Mouse (Mus musculus) gastrocnemius, postnatal 4 days (tissue): ENCODE measurements around the gene 1110032A03Rik. TPM values are rescaled to one million over a fixed set of nuclear protein-coding genes. Genes with fewer than 3 reads are reported as not detected.
A peak's percentile ranks its signal among the peaks of the same experiment; 100 is the strongest.

Source experiments
- DNase-seq, 2 experiments: peaks; one replicate each; pipeline ENCODE4 v3.0.0; 2021 to 2022; ENCODE audit warnings: low spot score in 2 of 2, mixed read lengths in 2 of 2
- total RNA-seq, 2 experiments: library from RNA; stranded (reverse); gene quantifications; 2 replicates each; pipeline ENCODE4 v1.2.3; 2021

1110032A03Rik gene
- total RNA-seq, 2 experiments from 2014 or later, result 15.9 to 16.9 TPM

DNA sequence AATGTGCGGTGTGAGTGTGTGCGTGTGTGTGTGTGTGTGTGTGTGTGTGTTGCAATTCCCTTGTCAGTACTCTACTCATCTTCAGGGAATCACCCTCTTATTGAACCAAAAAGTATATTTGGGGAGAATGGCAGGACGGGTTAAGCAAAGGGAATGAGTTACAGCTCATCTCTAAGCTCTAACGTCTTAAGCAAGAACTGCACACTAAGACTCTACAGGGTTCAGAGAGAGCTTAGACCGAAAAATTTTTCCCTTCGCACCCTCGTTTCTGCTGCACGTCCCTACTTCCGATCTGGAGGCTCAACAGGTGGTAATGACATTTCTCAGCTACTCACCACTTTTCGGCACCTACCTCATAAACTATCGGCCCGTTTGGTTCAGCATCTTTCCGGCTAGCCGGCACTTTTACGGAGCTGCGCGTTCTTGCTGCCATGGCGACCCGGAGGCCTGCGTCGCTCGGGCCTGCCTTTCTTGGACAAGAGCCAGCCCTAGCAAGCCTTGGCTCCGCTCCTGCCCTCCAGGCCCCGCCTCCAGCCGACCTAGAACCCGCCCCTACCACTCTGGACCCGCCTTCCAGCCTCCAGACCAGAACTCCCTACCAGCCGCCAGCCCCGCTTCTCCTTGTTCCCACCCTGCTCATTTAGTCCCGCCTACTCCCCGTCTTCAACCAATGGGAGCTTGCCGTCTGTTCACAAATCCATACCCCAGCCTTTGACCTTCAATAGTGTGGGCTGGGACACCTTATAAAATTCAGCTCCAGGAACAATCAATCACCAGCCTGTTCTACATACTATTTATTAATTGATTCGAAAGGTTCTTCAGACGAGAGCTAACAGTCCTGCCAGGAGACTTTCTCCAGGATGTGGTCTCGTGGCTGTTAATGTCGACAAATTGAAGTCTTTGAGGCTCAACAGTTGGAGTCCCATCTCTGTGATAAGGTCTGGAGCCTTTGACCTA is 36.1 kb downstream of the 1110032A03Rik start, which contains the start of gene Dixdc1:
Gene Dixdc1 (minus strand): TSS at position 604 of the 957 bp plus-strand sequence.
- peak; percentile 89 to 91 for DNase-seq

DNA sequence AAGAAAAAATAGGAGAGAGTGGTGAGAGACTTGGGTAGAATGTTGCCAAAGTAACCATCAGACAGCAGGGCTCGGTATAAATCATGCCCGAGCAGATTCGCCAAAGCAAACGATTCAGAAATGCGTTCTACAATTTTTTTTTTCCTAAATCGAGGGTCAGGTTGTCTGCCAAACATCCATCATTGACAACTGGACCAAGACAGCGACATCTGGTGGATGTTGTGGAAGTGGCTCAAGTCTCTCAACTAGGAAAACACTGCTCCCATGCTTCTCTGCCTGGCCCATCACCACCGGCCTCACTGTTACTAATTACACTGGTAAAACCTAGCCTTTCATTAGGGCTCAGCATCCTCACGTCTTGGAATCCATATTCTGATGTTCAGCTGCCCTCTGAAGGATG is 40.3 kb downstream of the 1110032A03Rik start:
- peak in 1 of 2 experiments; percentile 47 for DNase-seq

DNA sequence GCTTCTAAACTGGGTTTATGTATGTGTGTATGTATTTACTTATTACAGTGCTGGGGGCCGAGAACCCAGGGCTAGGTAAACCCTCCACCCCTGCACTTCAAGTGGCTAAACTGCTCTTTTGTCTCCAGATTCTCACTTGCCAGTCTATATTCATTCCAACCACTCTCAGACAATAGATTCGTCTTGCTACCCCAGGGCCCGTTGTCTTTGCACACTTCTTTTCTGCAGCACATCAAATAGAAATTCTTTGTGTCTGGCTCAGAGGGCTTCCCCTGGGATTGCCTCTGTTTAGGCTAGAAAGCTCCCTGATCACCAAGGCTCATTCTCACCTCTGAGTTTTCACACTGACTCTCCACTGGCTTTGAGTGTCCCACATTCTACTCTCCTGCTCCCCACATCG is 42.8 kb downstream of the 1110032A03Rik start:
- no peak for DNase-seq

DNA sequence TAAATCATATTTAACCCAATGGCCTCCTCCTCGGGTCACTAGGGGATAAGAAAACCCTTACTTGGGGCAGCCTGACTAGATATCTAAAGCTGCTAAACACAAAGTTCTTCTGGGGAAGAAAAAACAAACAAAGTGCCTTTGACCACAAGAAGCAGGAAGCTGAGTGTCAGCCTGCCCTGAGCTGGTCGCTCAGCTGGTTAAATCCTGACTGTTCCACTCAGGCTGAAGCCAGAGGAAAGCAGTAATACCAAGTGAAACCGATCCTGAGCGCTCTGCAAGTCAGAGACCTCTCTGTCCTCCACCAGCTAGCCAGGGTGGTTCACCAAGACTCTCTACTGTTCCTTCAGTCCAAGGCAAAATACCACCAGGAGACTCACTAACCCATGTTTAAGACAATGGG is 45.7 kb downstream of the 1110032A03Rik start:
- no peak for DNase-seq

DNA sequence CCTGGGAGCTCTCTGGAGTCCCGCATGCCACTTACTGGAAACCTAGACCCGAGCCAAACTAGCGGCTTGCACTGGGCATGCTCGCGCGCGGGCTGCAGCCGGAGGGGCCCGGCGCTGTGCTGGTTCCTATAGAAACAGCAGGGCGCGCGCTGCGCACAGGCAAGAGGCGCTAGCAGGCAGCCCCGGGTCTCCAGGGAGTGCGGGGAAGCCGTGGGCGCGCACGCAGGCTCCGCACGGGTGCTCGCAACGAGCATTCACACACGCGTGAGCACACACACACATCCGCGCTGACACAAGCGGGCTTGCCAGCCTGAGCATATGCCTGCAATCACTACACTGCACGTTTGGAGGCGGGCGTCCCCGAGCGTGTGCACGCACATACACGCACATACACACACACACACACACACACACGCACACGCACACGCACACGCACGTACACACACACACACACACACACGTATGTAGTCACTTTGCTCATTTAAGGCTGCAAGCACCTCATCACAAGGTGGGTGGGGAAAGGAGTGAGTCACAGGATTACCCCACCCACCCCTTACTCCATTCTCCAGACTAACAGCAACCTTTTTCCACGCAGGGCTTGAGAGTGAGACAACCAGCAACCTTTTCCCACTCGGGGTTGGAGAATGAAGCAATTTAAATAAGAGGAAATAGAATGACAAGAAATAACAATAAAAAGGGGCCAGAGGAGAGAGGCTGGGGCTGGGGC is 47.2 kb downstream of the 1110032A03Rik start:
- DNase-seq, result peak; percentile 64 to 81

DNA sequence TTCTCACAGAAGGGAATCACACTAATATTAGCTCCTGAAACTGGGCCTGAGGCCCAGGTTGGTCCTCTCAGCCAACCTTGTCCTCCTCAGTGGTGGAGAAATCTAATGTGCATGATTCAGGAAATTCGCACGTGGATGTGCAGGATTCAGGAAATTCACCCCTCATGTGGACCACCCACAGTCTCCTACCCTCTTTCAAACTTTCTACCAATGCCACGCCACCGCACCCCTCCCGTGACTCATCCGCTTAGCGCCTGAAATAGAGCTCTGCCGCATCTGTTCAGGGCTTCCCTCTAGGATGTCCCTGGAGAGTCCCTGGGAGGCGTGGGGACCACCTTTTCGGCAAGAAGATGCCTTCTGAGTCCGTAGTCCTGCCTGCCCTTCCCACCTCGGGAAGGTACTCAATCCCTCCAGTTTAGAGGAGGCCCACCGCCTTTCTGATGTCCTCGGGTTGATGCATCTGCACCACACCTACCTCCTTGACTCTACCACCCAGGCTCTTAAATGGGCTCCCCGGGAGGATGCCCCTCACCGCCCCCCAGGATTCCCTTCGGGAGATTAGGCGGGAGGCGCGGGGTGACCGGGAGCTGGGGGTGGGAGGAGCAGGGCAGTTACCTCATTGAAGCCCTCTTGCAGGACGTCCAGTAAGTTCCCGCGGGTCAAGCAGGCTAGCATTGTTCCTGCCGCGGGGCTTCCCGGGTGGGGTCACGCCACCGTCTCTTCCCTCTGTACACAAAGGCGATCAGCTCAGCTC is 48.0 kb downstream of the 1110032A03Rik start:
- DNase-seq, result no peak

DNA sequence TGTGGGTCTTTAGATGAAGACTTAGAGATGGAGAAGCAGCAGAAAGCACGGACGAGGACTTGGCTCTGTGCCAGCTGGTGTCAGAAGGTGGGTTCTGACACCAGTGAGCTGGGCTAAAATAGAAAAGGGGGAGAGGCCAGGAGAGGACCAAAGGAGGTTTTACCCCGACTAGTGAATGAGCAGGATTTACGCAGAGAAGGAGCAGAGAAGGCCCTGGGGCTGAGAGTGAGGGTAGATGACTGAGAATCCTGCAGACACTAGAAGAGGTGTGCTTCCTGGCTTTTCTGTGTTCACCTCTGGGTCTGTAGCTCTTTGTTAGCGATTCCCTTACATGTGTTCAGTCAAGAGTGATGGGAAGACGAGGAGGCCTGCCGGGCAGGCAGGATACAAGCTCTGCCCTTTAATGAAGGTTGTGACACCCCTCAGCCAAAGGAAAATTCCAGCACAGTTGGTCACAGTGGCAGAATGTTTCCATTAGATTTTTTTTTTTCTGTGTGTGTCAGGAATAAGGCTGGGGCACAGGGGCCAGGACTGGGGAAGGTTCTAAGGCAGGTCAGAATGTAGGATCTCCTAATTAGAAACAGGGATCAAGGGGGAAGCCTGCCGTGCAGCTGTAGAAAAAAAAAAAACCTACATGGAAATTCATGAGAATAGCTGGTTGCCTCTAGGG is 49.3 kb downstream of the 1110032A03Rik start:
- no peak for DNase-seq

DNA sequence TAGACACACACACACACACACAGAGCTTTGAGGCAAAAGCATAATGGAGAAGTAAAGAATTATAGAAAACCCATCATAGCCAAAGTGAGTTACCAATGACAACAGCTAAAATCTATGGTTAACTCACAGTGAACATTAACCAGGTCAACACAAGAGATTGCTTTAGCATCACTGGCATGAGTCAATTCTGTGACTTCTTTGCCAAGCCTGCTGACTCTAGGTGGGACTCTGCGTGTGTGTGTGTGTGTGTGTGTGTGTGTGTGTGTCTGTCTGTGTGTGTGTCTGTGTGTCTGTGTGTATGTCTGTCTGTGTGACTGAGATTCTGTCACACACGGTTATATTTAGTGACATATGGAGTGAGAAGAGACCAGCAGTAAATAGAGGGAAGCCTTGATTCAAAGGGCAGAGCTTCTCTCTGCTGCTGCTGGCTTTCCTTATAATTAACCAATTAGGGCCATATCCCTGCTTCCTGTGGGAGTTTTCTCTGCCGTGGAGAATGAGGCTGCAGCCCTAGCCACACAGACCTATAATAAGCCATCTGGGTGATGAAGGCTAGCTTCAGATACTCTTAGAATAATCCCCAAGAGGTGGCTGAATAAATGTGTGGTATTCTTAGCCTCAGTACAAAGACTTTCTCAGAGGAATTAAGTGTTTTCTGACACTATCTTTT is 50.5 kb downstream of the 1110032A03Rik start:
- DNase-seq, result no peak

DNA sequence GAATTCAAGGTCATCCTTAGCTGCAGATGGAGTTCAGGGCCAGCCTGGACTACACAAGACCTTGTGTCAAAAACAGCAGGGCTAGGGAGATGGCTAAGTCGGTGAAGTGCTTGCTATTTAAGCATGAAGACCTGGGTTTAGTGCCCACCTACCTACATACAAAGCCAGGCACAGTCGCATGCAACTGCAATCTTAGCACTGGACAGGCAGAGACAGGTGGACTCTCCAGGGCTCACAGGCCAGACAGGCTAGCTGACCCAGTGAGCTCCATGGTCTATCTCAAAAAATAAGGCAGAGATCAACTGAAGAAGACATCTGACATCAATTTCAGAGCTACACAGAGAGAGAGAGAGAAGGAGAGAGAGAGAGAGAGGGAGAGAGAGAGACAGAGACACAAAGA is 51.2 kb downstream of the 1110032A03Rik start:
- DNase-seq, result no peak

DNA sequence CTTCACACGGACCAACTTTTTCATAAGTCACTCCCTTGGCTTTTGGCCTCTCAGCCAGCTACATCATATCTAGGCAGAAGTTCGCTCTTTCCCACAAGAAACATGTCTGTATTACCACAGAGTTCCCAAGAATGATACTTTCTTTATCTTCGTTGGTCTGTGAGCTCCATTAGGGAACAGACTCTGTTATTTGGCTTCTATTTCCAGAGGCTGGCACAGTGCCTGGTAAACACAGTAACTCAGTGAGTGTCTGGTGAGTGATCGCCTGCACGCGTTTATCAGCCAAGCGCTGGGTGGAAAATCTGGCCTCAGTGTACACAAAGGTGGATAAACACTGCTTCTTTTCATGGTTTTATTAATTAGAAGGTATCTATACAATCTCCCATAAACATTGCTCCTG is 51.9 kb downstream of the 1110032A03Rik start:
- peak; percentile 48 to 78 for DNase-seq

DNA sequence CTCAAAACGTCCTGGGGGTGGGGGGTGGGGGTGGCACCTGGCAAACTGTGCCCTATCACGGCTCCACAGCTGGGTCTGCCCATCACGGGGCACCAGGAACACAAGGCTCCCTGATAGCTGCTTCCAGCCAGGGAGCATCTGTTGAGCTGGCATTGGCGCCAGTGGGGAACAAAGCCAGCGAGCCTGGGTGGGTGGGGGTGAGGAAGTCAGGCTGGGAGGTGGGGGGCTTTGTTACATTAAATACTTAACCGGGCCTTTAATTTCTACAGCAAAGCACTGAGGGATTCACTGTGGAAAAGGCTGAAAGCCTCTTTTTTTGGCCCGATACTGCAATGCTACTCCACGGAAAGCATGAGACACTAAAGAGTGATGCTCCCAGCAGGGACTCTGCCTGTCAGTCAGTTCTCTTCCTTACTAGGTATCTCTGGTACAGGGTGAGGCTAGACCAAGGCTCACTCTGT is 52.8 kb downstream of the 1110032A03Rik start:
- DNase-seq, result peak in 1 of 2 experiments; percentile 59

DNA sequence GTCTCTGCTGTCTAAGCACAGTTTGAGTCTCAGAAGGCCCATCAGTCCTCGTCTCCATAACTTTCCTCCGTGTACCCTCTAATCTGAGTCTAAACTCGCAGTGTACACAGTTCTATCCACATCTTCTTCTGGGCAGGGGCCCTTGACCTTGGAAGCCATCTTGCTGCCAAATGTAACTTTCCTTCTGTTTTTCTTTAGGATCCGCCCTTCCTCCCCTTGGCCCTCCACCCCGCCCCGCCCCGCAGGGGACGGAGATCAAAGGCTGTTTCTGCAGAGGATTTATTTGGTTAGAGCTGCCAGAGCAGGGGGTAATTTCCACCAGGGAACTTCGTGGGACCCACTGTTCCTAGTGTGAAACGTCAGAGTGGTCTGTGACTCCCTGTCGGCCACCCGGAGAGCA is 54.3 kb downstream of the 1110032A03Rik start:
- no peak for DNase-seq

DNA sequence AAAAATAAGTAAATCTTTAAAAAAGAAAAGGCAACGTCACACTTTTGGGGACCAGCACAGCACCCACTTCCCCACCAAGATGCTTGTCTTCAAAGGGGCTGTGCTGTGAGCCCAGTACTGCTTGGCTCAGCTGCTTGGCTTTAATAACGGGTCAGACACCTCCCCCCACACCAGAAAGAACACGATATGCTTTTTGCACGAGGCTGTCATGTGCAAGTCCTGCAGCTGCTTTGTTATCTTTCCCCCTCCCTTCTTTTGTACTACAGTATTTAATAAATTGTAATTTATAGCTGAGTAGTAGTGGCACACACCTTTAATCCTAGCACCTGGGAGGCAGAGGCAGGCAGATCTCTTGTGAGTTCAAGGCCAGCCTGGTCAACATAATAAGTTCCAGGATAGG is 56.4 kb downstream of the 1110032A03Rik start:
- DNase-seq, result no peak

DNA sequence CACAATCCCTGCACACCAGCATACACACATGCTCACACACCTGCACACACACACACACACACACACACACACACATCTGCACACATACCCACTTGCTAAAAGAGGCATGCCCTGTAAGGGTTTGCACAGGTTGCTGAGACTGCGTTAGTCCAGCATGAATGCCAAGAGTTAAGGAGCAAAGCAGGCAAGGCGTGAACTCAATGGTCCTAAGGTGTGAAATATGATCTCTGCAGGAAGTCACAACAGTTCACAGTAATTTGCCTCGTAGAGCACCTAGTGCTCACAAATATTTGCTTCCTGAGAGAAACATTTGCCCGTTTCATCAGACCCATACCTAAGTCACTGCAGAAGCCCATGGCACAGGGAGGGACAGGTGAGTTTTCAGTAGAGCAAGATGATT is 61.1 kb downstream of the 1110032A03Rik start:
- no peak for DNase-seq

Other genes with a start within 250 kb of the 1110032A03Rik start
- gene Pts, start 246.8 kb downstream of the 1110032A03Rik start, total RNA-seq, result 10 to 100 TPM; 21.0 to 24.0 TPM
- 1 to 10 TPM in 1 of 2 experiments, under 1 TPM in 1; 0.34 to 1.1 TPM for gene Il18, start 220.7 kb downstream of the 1110032A03Rik start, total RNA-seq
- under 1 TPM; 0.13 to 0.17 TPM for gene Bco2, start 220.3 kb downstream of the 1110032A03Rik start, total RNA-seq
- gene Tex12, start 214.2 kb downstream of the 1110032A03Rik start, total RNA-seq, result not detected
- 100 to 1,000 TPM; 300 to 319 TPM for gene Sdhd, start 171.7 kb downstream of the 1110032A03Rik start, total RNA-seq
- gene Timm8b, start 171.6 kb downstream of the 1110032A03Rik start, total RNA-seq, result 100 to 1,000 TPM; 110 to 123 TPM
- gene Pih1d2, start 158.2 kb downstream of the 1110032A03Rik start, total RNA-seq, result under 1 TPM; 0.66 to 0.73 TPM
- 10 to 100 TPM; 21.5 to 23.3 TPM for gene Nkapd1, start 158.1 kb downstream of the 1110032A03Rik start, total RNA-seq
- 100 to 1,000 TPM; 148 to 161 TPM for gene Dlat, start 115.7 kb downstream of the 1110032A03Rik start, total RNA-seq
- gene Dixdc1, start 36.0 kb downstream of the 1110032A03Rik start, total RNA-seq, result 10 to 100 TPM; 12.6 to 14.8 TPM
- gene 2310030G06Rik, start 29.0 kb downstream of the 1110032A03Rik start, total RNA-seq, result 1 to 10 TPM; 2.1 to 2.2 TPM
- gene Cryab, start 24.2 kb downstream of the 1110032A03Rik start, total RNA-seq, result 100 to 1,000 TPM; 649 to 722 TPM
- gene Hspb2, start 23.2 kb downstream of the 1110032A03Rik start, total RNA-seq, result 100 to 1,000 TPM; 135 to 140 TPM
- gene Fdxacb1, start 7.3 kb downstream of the 1110032A03Rik start, total RNA-seq, result 1 to 10 TPM; 5.9 to 6.9 TPM
- gene Alg9, start 501 bp downstream of the 1110032A03Rik start, total RNA-seq, result 10 to 100 TPM; 15.0 to 16.3 TPM
- 10 to 100 TPM; 16.8 to 17.7 TPM for gene Ppp2r1b, start 69.8 kb upstream of the 1110032A03Rik start, total RNA-seq
- 10 to 100 TPM; 24.8 to 25.5 TPM for gene Sik2, start 233.6 kb upstream of the 1110032A03Rik start, total RNA-seq